Mouse (Mus musculus): Measurements from ENCODE around the gene Bcam.

Bcam gene

GRCm38 (mm10) chr7:19770984-19771391, at the start of gene Bcam:
Gene Bcam (minus strand): TSS chr7:19771016.
- 26% methylated on average over 9 of the region's 9 CpGs for WGBS

DNA sequence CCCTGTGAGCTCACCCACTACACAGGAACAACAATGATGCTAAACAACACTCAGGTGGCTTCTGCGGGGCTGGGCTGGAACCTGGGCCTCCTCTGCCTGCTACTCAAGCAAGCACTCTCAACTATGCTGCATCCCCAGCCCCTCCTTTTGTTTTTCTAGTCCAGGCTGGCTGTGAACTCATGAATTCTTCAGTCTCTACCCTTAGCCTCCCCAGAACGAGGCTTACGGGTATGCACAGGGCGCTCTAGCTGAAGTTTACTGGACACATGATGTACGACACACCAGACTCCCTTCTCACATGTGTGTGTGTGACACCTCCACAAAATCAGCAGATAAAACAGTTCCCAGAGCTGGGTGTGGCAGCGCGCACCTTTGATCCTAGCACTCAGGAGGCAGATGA, 48.1 kb upstream of the Bcam start:
- 95% methylated on average over 7 of the region's 7 CpGs for WGBS

DNA sequence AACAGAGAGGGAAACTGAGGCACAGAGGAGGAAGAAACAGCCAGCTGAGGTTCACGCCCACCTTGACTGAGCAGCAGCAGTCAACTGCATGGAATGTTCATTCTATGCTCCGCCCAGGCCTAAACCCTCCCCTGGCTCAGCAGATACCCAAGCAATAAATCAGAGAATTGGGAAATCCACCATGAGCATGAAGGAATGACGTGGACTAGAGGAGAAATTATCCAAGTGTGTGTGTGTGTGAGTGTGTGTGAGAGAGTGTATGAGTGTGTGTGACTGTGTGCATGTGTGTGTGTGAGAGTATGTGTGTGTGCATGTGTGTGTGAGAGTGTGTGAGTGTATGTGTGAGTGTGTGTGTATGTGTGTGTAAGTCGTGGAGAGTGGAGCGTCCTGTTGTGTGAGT, 47.6 kb upstream of the Bcam start:
- WGBS = 94% methylated on average over 5 of the region's 5 CpGs

DNA sequence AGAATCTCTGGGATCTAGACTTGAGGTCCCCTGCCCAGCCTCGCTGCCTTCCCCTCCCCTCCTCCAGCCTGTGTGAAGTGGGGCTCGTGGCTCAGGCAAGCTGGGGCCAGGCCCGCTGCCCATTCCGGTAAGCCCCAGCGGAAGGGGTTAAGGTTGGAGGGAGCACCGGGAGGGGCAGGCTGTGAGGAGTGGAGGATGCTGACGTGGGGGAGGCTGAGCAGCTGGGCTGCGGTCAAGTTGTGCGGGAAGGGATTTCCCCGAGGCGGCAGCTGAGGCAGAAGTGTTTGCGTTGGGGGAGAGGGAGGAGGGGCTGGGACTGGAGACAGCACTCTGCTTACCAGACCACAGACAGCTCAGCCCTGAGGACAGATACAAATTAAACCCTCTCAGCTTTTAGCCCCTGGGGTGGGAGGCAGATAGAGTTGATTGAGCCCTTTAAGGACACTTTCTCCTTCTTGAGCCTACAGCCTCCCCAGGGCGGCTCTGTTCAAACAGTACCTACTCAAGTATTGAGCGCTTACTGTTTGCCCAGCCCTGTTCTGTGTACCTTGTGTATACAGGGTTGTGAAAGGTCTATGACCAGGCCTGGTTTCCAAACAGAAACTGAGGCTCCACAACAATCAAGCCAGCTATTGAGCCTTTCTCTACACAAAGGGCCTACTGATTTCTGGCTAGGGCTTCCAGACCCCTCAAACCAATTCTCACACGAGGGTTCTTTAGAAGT, 46.7 kb upstream of the Bcam start:
- WGBS = 22% methylated on average over 15 of the region's 15 CpGs

- WGBS = 2% methylated on average over 28 of the region's 28 CpGs
Observed at GRCm38 (mm10) chr7:19816224-19816771, 45.5 kb upstream of the Bcam start.

DNA sequence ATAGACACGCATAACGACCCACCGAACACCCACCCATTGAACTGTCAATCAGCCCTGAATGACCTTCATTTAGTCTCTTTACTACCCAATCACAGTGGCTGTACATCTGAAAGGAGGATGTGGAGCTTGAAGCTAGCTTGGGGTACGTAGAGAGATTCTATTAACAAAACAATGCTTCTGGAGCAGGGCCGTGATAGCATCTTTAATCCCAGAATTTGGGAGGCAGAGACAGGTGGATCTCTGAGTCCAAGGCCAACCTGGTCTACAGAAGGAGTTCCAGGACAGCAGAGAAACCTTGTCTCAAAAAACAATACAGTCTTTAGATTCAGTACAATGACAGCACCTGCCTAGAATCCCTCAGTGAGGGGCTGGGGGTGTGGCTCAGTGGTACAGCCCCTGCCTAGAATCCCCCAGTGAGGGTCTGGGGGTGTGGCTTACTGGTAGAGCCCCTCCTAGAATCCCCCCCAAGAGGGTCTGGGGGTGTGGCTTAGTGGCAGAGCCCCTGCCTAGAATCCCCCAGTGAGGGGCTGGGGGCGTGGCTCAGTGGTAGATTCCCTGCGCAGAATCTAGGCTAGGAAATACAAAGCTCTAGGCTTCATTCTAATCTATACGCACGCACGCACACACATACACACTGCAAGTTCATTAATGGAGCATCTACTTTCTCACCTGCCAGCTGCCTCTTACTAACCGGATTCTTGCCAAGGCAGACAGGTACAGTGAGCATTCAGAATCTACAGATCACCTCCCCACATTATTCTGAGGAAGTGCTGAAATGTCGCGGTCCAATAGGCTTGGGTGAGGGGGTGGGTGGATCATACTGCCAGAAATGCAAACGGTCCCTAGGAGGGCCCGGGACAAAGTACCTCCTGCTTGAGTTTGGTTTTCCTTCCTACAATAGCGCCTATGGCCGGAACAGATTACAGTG, 44.7 kb upstream of the Bcam start:
- WGBS = 31% methylated on average over 17 of the region's 17 CpGs

- WGBS = 92% methylated on average over 6 of the region's 6 CpGs
Observed at GRCm38 (mm10) chr7:19813579-19814122, 42.8 kb upstream of the Bcam start.

DNA sequence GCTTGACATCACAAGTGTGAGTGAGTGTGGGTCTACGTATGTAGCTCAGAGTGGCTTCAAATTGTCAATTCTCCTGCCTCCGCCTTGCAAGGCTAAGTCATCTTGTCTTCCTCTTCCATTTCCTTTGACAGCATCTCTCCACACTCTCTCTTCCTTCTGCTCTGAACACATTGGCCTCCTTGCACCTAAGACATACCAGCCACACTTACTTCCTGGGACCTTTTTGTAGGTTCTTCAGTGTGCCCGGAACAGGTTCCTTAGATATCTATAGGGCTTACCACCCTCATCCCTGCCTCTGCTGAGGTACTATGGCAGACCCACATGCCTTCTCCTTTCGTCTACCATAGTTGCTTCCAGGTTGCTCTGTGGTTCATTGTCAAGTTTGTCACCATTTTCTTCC, 42.3 kb upstream of the Bcam start:
- WGBS = 88% methylated on average over 4 of the region's 4 CpGs

DNA sequence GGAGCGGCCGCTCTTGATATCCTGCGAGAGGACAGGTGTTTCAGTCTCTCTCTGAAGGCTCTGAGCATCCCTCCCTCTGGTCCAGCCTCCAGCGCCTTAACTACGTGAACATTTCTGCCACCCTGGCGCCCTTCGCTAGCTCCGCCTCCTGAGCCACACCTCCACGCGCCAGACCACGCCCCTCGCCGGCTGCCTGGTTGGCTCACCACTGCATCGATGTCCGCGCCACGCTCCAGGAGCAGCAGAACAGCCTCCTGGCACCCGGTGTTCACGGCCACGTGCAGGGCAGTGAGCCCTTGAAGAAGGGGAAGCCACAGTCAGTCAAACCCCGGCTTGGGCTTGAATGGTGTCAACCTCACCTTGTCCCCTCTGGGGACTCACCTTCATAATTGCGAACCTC, 40.3 kb upstream of the Bcam start:
- WGBS = 18% methylated on average over 22 of the region's 22 CpGs

DNA sequence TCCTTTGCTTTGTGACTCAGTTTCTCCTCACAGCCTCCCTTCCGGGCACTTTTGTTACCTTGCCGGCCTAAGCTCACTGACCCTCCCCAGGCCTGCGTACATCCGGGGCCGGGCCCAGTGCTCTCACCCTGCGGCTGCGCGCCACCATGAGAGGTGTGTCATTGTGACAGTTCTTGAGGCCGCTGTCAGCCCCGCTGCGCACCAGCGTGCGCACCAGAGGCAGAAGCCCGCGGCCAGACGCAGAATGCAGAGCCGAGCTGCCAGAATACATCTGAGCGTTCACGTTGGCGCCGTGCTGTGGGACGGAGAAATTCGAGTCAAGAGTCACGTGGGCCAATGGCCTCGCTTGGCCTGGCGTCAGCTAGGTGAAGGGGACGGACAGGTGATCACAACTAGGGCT, 38.6 kb upstream of the Bcam start:
- WGBS = 21% methylated on average over 27 of the region's 27 CpGs

DNA sequence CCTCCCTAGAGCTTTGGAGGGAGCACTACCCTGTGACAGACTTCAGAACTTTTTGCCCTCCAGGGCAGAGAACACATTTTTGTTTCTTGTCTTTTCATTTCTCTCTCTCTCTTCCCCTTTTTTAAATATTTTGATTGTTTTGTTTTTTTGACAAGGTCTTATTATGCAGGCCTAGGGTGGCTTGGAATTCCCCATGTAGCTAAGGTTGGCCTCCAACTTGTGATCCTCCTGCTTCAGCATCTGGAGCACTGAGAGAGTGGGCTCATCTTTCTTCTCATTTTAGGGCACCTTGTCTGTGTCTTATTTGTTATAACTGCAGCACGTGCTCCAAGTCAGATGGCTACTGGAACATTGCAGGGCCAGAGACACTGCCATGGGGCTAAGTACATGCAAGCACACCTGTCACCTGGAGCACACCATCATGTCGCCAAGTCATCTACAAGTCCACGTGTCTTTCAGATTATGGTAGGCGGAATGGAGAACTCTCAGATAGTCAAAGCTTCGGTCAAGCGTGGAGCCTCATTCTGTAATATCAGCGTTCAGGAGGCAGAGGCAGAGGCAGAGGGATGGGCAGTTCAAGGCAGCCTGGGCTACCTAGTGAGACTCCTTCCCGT, 35.6 kb upstream of the Bcam start:
- WGBS = 92% methylated on average over 8 of the region's 8 CpGs

DNA sequence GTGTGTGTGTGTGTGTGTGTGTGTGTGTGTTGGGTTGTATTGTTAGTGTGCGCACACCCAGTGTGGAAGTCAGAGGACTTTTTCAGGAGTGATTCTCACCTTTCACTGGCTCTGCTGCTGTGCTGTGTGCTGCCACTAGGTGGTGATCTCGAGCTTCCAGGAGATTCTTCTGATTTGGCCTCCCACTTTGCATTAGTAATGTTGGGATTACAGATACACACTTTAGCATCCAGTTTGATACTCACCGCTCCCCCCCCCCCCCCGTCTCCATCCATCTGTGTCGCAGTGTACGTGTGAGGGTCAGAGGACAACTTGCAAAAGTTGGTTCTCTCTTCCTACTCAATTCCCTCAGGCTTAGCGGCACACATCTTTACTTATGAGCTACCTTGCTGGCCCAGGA, 32.2 kb upstream of the Bcam start:
- WGBS = 19% methylated on average over 7 of the region's 7 CpGs

GRCm38 (mm10) chr7:19800764-19801163, 29.9 kb upstream of the Bcam start:
- WGBS = 44% methylated on average over 2 of the region's 2 CpGs

DNA sequence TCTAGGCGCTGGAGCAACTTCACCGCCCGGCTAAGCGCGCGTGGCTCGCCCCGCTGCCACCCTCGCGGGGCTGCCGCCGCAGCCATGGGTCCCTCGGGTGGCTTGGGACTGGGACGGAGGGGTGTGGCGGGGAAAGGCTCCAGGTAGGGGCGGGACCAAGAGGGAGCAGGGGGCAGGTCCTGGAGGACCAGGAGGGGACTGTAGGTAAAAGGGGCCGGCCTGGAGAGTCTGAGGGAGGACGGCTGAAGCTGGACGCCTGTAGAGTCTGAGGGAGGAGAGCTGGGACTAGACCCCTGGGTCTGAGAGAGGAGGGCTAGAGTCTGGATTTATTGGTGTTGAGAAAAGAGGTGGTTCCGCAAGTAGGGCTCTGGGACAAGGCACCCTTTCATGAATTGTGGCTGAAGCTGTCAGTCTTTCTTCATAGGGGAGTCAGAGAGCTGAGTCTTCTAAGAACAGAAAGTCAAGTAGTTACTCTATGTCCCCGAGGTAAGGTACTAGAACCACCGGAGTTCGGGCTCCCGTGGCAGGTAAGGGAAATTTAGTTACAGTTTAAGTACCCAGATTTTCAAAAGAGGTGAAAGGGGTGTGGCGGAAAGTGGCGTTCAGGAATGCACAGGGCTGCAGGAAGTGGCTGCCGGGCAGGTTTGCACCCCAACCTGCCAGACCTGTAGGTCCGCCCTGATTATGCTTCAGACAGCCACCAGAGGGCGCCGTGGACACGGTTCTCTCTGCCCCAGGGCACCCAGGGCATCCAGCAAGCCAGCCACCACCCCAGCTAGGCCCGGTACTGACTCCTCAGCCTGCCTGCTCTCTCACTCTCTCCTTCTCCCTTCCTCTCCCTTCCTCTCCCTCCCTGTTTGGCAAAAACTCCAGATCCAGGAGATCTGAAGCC, 26.1 kb upstream of the Bcam start, which contains the start of gene Cblc:
Gene Cblc (minus strand): TSS at position 113 of the 892 bp plus-strand sequence.
- WGBS = 5% methylated on average over 32 of the region's 32 CpGs

- 17% methylated on average over 18 of the region's 18 CpGs for WGBS
Observed at GRCm38 (mm10) chr7:19796254-19796653, 25.4 kb upstream of the Bcam start.

- 71% methylated on average over 2 of the region's 2 CpGs for WGBS
Observed at GRCm38 (mm10) chr7:19795236-19795635, 24.4 kb upstream of the Bcam start.

GRCm38 (mm10) chr7:19792701-19793630, 22.1 kb upstream of the Bcam start:
- 76% methylated on average over 19 of the region's 19 CpGs for WGBS

GRCm38 (mm10) chr7:19791504-19791903, 20.7 kb upstream of the Bcam start:
- 93% methylated on average over 2 of the region's 2 CpGs for WGBS

DNA sequence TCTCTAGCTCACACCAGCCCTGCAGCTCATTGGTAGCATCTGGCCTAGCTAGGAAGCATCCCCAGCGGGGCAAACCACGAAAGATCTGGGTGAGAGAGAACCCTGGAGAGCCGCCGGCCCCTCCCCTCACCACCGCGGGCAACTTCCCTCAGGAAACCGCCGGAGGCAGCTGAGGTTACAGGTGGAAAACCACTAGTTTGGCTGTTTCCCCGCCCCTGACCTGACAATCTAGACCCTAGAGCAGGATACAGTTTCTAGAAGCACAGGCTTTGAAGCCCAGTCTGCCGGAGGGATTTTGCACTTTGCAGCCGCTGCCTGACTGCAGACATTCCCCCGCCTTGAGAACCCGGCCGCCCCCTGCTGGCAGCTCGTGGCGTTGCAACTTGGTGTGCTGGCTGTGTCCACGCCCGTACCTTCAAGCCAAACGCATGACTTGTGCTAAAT, 19.1 kb upstream of the Bcam start:
- under 1% methylated on average over 19 of the region's 19 CpGs for WGBS
